Mouse (Mus musculus): Measurements from ENCODE around the gene Glcci1.

The Glcci1 gene

DNA sequence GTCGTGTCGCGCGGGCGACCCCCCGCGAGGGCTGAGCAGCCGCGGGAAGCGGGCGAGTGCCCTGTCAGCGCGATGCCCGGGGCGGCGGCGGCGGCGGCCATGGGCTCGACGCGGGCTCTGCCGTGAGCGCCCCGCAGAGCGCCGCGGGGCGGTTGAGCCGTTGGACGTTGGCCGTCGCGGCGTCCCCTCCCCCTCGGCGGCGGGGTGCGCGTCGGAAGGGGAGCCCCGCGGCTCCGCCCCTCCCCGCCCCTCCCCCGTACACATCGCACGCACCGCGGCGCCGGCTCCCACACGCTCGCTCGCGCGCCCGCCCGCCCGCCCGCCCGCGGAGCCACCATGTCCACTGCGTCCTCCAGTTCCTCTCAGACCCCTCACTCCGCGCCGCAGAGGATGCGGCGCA lies at the start of gene Glcci1:
Gene Glcci1 (plus strand): TSS at position 50 of the 400 bp plus-strand sequence.
- in situ Hi-C loops (cut with MboI; ENCODE audit: unreplicated experiment in 2 of 2) = loop anchor here in 1 of 2 experiments (10.0 to 25.0 kb wide), 3 partner anchors 447 to 775 kb away; partner anchors contain the start of gene C1galt1

DNA sequence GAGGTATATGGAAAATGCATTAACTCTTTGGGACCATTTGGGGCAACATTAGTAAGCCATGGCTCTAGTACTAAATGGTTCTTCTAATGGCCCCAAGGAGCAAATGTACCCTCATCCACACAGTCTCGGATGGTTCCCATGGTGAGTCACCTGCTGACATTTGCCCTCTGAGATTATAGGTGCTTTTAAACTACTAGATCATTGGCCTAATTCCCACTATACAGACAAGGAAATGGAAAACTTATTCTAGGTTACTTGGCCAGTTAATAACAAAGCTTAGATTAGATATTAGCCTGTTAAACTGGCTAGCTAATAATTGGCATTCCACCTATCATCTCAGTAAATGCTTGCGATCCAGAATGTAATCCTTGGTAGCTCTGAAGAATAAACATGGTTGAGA lies 47.0 kb upstream of the Glcci1 start:
- in situ Hi-C loops (cut with MboI; ENCODE audit: unreplicated experiment in 2 of 2) = no loop called here

DNA sequence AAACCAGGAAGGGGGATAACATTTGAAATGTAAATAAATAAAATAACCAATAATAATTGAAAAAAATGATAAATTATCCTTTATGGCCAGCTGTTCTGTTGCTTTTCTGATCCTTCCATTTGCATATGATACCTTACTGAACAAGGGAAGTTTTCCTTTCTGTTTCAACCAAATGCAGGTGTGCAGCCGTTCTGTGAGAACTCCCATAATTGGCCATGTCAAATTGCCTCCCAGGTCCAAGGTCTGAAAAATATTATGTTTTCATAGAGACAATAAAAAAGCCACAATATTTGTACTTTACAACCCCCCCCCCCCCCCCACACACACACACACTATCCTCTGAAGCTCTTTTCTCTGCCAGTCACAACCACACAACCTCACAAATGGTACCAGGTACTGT lies 44.0 kb upstream of the Glcci1 start:
- in situ Hi-C loops (cut with MboI; ENCODE audit: unreplicated experiment in 2 of 2) = no loop called here

DNA sequence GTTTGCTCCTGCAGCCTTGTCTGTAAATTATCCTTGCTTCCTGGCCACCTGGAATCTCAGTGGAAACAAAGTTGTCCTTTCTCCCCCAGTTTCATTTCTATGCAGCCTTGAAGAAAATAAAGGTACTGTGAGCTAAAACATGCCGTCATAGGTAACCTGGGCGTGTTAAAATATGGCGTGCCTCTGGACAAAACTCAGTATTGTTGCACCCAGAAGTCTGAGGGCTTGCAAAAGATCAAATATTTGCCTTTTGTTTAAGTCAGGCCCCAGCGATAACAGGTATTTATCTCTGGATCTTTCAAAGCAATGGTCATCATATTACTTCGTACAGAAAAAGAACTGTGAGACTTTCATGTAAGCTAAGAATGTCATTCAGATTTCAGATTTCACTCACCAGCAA lies 43.4 kb upstream of the Glcci1 start:
- in situ Hi-C loops (cut with MboI; ENCODE audit: unreplicated experiment in 2 of 2) = no loop called here

GRCm38 (mm10) chr6:8467667-8468337 lies 41.6 kb upstream of the Glcci1 start:
- in situ Hi-C loops (cut with MboI; ENCODE audit: unreplicated experiment in 2 of 2) = no loop called here

- in situ Hi-C loops (cut with MboI; ENCODE audit: unreplicated experiment in 2 of 2) = no loop called here
Measured at GRCm38 (mm10) chr6:8469918-8470317, 39.5 kb upstream of the Glcci1 start.

- in situ Hi-C loops (cut with MboI; ENCODE audit: unreplicated experiment in 2 of 2) = no loop called here
Measured at GRCm38 (mm10) chr6:8472125-8472524, 37.3 kb upstream of the Glcci1 start.

DNA sequence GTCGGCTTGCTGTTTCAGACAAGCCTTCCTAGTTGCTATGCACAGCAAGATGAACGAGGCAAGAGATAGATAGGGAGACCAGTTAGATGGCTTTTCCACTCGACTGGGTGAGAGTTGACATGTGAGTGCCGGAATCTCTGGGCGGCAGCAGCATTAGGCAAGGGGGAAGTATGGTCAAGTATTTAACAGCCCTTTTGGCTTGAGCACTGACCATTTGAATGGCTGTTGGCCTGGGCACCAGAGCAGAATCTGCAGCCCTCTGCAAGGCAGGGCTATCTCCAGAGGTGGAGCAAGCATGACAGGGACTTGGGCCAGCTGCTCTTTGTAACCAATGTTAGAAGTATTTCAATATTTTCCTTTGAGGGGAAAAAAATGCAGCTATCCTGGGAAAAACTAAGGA lies 36.5 kb upstream of the Glcci1 start:
- in situ Hi-C loops (cut with MboI; ENCODE audit: unreplicated experiment in 2 of 2) = no loop called here

- in situ Hi-C loops (cut with MboI; ENCODE audit: unreplicated experiment in 2 of 2) = no loop called here
Measured at GRCm38 (mm10) chr6:8473498-8473897, 35.9 kb upstream of the Glcci1 start.

- in situ Hi-C loops (cut with MboI; ENCODE audit: unreplicated experiment in 2 of 2) = no loop called here
Measured at GRCm38 (mm10) chr6:8474316-8474715, 35.1 kb upstream of the Glcci1 start.

GRCm38 (mm10) chr6:8474820-8475219 lies 34.6 kb upstream of the Glcci1 start:
- in situ Hi-C loops (cut with MboI; ENCODE audit: unreplicated experiment in 2 of 2) = no loop called here

GRCm38 (mm10) chr6:8479176-8479575 lies 30.2 kb upstream of the Glcci1 start:
- in situ Hi-C loops (cut with MboI; ENCODE audit: unreplicated experiment in 2 of 2) = no loop called here

- in situ Hi-C loops (cut with MboI; ENCODE audit: unreplicated experiment in 2 of 2) = no loop called here
Measured at GRCm38 (mm10) chr6:8484437-8485275, 24.7 kb upstream of the Glcci1 start.

DNA sequence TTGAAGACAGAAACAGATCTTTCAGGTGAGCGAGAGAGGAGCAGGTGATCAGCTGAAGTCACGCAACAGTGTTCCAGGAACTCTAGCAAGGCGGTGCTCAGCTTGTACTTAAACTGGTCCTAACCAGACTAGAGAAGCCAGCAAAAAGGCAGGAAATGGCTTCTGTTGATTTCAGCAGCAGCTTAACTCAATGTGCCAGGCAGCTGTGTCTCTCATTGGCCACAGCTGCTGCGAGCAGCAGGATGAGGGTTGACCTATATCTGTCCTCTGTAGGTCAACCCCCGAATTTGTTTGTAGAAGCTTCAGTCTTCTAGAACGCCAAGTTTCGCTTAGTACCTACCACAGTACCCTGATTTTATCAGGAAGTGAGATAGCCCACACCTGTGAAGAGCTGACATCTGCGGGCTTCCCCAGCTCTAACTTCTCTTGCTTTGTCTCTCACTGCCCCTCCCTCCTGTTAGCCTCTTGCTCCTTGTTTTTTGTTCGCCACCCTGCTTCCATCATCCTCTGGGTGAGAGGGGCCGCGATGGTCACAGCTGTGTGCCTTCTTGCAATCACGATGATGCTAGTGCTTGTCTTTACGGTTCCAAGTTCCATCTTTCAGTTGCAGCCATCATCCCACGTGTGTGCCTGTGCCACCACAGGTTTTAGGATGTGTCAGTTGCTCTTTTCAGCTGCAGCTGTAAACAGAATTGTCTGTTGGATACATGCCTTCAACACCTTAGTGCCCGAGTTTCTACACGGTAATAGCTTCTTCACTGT lies 23.8 kb upstream of the Glcci1 start:
- in situ Hi-C loops (cut with MboI; ENCODE audit: unreplicated experiment in 2 of 2) = no loop called here

GRCm38 (mm10) chr6:8486391-8487043 lies 22.9 kb upstream of the Glcci1 start:
- in situ Hi-C loops (cut with MboI; ENCODE audit: unreplicated experiment in 2 of 2) = no loop called here

GRCm38 (mm10) chr6:8487044-8487853 lies 22.2 kb upstream of the Glcci1 start:
- in situ Hi-C loops (cut with MboI; ENCODE audit: unreplicated experiment in 2 of 2) = no loop called here

- in situ Hi-C loops (cut with MboI; ENCODE audit: unreplicated experiment in 2 of 2) = no loop called here
Measured at GRCm38 (mm10) chr6:8488249-8488648, 21.2 kb upstream of the Glcci1 start.

- in situ Hi-C loops (cut with MboI; ENCODE audit: unreplicated experiment in 2 of 2) = no loop called here
Measured at GRCm38 (mm10) chr6:8489266-8489665, 20.1 kb upstream of the Glcci1 start.

DNA sequence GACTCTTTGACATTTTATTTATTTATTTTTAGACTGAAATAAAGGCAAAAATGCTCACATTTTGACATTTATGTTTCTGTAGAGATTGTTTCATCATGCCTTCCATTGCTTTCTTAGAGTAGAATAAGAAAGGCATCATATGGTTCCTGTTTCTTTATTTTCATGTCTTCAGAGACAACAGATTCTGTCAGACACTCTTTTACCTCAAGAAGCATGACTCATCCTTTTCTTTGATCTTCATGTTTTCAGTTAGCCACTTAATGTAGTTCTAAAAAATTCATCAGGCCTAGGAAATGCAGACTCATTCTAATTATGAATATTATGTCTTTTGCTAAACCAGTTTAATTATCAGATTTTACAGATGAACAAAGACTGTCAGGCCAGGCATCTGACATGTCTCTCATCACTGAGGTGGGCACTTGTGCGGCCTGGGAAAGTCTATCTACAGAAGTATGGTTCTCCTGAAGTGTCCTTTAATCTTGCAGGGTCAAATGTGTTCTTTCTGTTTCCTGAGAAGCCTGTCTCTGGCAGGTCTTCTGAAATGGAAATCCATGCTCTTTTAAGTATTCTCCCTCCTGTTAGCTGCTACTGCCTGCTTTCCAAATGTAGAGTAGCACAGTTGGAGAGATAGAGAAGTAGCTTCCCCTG lies 19.3 kb upstream of the Glcci1 start:
- in situ Hi-C loops (cut with MboI; ENCODE audit: unreplicated experiment in 2 of 2) = loop anchor here in 1 of 2 experiments (10.0 kb wide), 3 partner anchors 195 to 635 kb away; no protein-coding TSS in a partner anchor

Data from v-Abl transformed pro-B cells (cell line).